Comparison of ENCODE assay signal across 8 mouse cellular contexts in the genomic region with DNA sequence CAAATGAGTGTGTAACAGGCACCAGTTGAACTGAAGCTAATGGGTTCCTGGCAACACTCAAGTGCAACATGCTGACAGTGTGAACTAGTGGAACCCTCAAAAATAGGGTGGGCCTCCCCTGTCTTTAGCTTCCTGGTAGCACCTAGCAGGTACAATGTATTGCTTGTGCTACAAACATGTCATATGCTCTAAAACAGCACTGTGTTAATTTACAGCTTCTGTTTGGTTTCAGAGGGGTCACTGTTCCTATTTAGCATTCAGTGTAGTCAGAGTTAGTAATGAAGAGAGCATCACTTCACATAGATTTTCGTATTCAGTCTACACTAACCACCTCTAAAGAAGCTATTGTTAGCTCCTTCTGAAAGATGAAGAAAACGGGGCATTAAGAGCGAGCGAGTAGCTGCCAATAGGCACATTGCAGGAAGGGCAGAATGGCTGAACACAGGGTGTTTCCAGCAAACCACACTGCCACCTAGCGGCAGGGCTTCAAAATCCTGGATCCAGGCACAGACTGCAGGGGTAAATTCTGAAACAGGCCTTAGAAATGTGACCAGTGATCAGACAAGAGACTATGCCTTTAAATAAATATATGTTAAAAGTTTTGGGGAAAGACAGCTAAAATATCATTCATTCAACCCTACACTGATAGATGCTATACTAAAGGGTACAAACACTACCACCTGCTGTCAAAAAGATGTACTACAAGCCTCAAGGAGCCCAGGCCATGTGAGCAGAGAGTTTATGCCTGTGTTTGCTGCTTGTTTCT. TPM values are rescaled to one million over a fixed set of nuclear protein-coding genes. Genes with fewer than 3 reads are reported as not detected.
DNase-seq lines count a peak whose midpoint lies in the region; ATAC-seq lines count a peak whose summit lies in the region.

No protein-coding gene starts in this region.

- DNase-seq in ZHBTc4 (ENCODE audit: low read depth, low spot score): peak; percentile 79
- DNase-seq in gastrocnemius, postnatal 10 days: peak; percentile 81
- peak; percentile 23 to 81 for DNase-seq in left cerebral cortex, adult 9 months (ENCODE audit: low spot score in 2 of 2)
- peak; percentile 84 for DNase-seq in right cerebral cortex, postnatal 14 days
- DNase-seq in urinary bladder, postnatal 25 days (ENCODE audit: low spot score): peak; percentile 82

- ATAC-seq in common myeloid progenitor, adult 5-6 weeks (replicated peaks; ENCODE audit: low read depth, poor library complexity, severe bottlenecking): peak; percentile 45
- ATAC-seq in inflammation-experienced regulatory T-cells, adult 6 months: peak; percentile 59
- ATAC-seq in megakaryocyte-erythroid progenitor cell, adult 5-6 weeks (replicated peaks; ENCODE audit: low FRiP score, low TSS enrichment, poor library complexity, severe bottlenecking): peak; percentile 87

RNA-seq across cellular contexts. Expression of gene F5, which starts 13.1 kb away (rescaled TPM):
- total RNA-seq in common myeloid progenitor, adult 5-6 weeks (2017): 1.6 and 2.1 TPM in 2 replicates
- total RNA-seq in gastrocnemius, postnatal 10 days (2021): under 1 TPM; 0.14 to 0.68 TPM
- polyA plus RNA-seq in inflammation-experienced regulatory T-cells, adult 6 months (2017; shearing (Covaris generic)): not detected
- total RNA-seq in megakaryocyte-erythroid progenitor cell, adult 5-6 weeks (2014; fragmentation: Nextera tagmentation): 0.94 TPM in 1 of 2 replicates, not detected in the other
- total RNA-seq in megakaryocyte-erythroid progenitor cell, adult 5-6 weeks (2017): 0.42 and 0.46 TPM in 2 replicates

RNA-seq across cellular contexts. Expression of gene Selp, which starts 23.5 kb away (rescaled TPM):
- 5.2 and 5.9 TPM in 2 replicates for total RNA-seq in common myeloid progenitor, adult 5-6 weeks (2017)
- under 1 TPM; 0.70 to 0.95 TPM for total RNA-seq in gastrocnemius, postnatal 10 days (2021)
- 1 to 10 TPM in 2 of 3 experiments, not detected in 1; 1.1 to 3.0 TPM for polyA plus RNA-seq in inflammation-experienced regulatory T-cells, adult 6 months (2017; shearing (Covaris generic))
- 0.98 TPM in 1 of 2 replicates, not detected in the other for total RNA-seq in megakaryocyte-erythroid progenitor cell, adult 5-6 weeks (2014; fragmentation: Nextera tagmentation)
- 0.04 and 0.38 TPM in 2 replicates for total RNA-seq in megakaryocyte-erythroid progenitor cell, adult 5-6 weeks (2017)

Comparison
In these comparisons a context has a peak if more than half of its experiments do, and no peak if none do; other contexts are left out.
1. Peak in every context shown above with its lines: DNase-seq and ATAC-seq.